Mouse (Mus musculus) midbrain, embryonic 16.5 days (tissue): Measurements from ENCODE around the gene Prrx2. TPM values are rescaled to one million over a fixed set of nuclear protein-coding genes. Genes with fewer than 3 reads are reported as not detected.

ENCODE experiments used
- ATAC-seq: fragments of 200-750 bp; cut with Nextera tagmentation; 2 replicates; pipeline ENCODE4 v1.8.0; 2017; ENCODE audit warnings: moderate TSS enrichment
- H3K27ac ChIP-seq: fragments of 300-500 bp; sonication (generic); 2 replicates; pipeline ENCODE4 v1.5.1; 2014; ENCODE audit warnings: mild to moderate bottlenecking, low read length, mixed read lengths
- H3K27me3 ChIP-seq: fragments of 300-500 bp; sonication (generic); 2 replicates; pipeline ENCODE4 v1.6.1; 2014; ENCODE audit warnings: low read depth, low read length, mixed read lengths; ENCODE audit not compliant: control insufficient read depth, insufficient read depth
- H3K36me3 ChIP-seq: fragments of 300-500 bp; sonication (generic); 2 replicates; pipeline ENCODE4 v1.6.1; 2014; ENCODE audit warnings: mild to moderate bottlenecking, low read length, moderate library complexity, mixed read lengths; ENCODE audit not compliant: control insufficient read depth, insufficient read depth
- H3K4me1 ChIP-seq: fragments of 300-500 bp; sonication (generic); 2 replicates; pipeline ENCODE4 v1.6.1; 2014; ENCODE audit warnings: mild to moderate bottlenecking, low read length, mixed read lengths; ENCODE audit not compliant: control insufficient read depth, insufficient read depth
- H3K4me2 ChIP-seq: fragments of 300-500 bp; sonication (generic); 2 replicates; pipeline ENCODE4 v1.6.1; 2014; ENCODE audit warnings: mild to moderate bottlenecking, low read length, mixed read lengths
- H3K4me3 ChIP-seq: fragments of 300-500 bp; sonication (generic); 2 replicates; pipeline ENCODE4 v1.5.1; 2014; ENCODE audit warnings: low read depth, mild to moderate bottlenecking, low read length, moderate library complexity, mixed read lengths
- H3K9ac ChIP-seq: fragments of 300-500 bp; sonication (generic); 2 replicates; pipeline ENCODE4 v1.6.1; 2014; ENCODE audit warnings: low read depth, low read length, mixed read lengths
- H3K9me3 ChIP-seq: fragments of 300-500 bp; sonication (generic); replicated peaks from 2 replicates; pipeline ENCODE4 v1.6.1; 2014; ENCODE audit warnings: mild to moderate bottlenecking, low read length, mixed read lengths; ENCODE audit not compliant: control insufficient read depth, poor library complexity, severe bottlenecking
- WGBS: fragments of 180-500 bp; shearing (Covaris S2); extraction: QIAGEN DNeasy Blood & Tissue Kit; methylation state at CpG from one replicate; pipeline ENCODE4 v1.1.7; 2014; 5-methylcytosine and 5-hydroxymethylcytosine counted together
- polyA plus RNA-seq: library from polyadenylated mRNA; unstranded; fragments of >200 nt; fragmentation: Nextera tagmentation; extraction: Ambion mirVana; gene quantifications from 2 replicates; pipeline ENCODE4 v1.2.1, GENCODE M21; 2015

Prrx2 gene
- polyA plus RNA-seq, 1 experiment from 2014 or later = 1.8 TPM

DNA sequence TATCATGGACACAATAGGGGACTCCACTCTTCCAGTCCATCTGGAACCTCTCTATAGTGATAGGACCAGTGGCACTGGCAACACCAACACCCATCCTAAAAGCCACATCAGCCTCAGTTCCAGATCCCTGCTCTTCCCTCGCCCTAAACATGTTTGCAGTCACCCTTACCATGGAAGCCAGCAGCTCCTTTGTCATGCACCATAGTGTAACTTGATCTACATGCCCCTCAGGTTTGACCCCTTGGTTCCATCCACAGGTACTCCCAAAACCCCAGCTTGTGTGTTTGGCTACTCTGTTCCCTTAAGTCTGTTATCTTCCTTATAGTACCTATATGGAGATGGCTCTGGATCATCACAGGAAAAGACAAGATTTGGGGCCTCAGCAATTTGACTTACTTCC, 18.4 kb upstream of the Prrx2 start:
- no peak overlapping the region for H3K4me2 ChIP-seq
- H3K9me3 ChIP-seq = no peaks in the 10 kb centered on the region
- no peak for ATAC-seq
- H3K36me3 ChIP-seq = peaks cover 25% of the 10 kb centered on the region
- H3K9ac ChIP-seq = no peak overlapping the region
- no peaks in the 10 kb centered on the region for H3K4me1 ChIP-seq
- H3K27ac ChIP-seq = no peak overlapping the region
- H3K27me3 ChIP-seq = no peaks in the 10 kb centered on the region
- 89% methylated on average over 1 of the region's 1 CpGs for WGBS
- H3K4me3 ChIP-seq = no peak overlapping the region

DNA sequence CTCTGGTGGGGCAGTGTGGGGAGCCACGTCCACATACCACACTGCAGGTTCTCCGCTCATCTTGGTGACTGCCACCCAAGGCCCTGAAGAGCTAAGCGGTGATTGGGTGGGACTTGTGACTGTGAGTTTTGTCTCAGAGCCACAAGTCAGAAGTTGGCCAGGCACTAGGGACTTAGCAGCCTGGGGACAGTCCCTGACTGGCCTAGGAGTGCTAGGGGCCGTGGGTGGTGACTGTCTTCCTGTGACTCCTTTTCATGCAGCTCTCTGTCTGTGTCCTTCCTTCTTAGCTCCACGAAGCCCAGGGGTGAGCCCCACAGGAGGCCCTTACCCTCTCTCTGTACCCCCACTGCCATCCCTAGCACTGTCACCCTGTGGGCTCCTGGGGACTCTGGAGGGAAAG, 14.9 kb upstream of the Prrx2 start:
- Histone ChIP-seq H3K4me1 (no peaks in the 10 kb centered on the region), H3K9me3 (no peaks in the 10 kb centered on the region), H3K4me2 (no peak overlapping the region), H3K36me3 (peaks cover 46% of the 10 kb centered on the region), H3K27me3 (no peaks in the 10 kb centered on the region), H3K27ac (no peak overlapping the region), H3K4me3 (no peak overlapping the region), H3K9ac (no peak overlapping the region)
- no peak for ATAC-seq
- 98% methylated on average over 5 of the region's 5 CpGs for WGBS

DNA sequence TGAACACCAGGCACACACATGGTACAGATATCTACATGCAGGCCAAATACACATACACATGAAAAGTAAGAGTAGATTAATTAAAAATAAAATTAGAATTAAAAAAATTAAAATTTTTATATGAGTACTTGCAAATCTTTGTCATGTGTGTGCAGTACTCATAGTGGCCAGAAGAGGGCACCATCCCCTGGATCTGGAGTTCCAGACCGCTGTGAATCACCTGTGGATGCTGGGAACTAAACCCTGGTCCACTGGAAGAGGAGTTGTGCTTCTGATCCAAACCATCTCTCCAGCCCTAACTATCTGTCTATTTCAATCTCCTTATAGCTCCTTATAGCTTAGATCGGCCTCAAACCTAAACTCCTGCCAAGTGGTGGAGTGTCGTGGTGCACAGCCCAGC, 13.7 kb upstream of the Prrx2 start:
- peaks cover 47% of the 10 kb centered on the region for H3K36me3 ChIP-seq
- no peak for ATAC-seq

DNA sequence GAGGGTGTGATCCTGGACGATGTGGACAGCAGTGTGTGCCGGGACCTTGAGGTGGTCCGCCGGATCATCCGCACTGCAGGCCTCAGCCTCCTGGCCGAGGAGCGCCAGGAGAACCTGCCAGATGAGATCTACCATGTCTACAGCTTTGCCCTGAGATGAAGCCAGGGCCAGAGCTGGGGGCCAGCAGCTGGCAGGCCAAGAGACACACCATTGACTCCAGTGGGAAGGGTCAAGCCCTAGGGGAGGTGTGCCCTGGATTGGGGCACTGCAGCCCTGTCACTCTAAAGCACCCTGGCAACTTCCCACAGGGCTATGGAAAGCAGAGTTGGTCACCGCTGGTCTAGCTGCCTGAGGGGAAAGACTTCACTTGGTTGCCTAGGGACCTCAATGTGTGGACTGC, 12.3 kb upstream of the Prrx2 start:
- H3K9me3 ChIP-seq = no peaks in the 10 kb centered on the region
- no peak overlapping the region for H3K9ac ChIP-seq
- no peak overlapping the region for H3K4me2 ChIP-seq
- no peak for ATAC-seq
- 89% methylated on average over 8 of the region's 8 CpGs for WGBS
- H3K4me1 ChIP-seq = peaks cover 11% of the 10 kb centered on the region
- peaks cover 47% of the 10 kb centered on the region for H3K36me3 ChIP-seq
- no peak overlapping the region for H3K4me3 ChIP-seq
- H3K27me3 ChIP-seq = no peaks in the 10 kb centered on the region
- H3K27ac ChIP-seq = no peak overlapping the region

More for the DNA sequence above, 13.7 kb upstream of the Prrx2 start:
- no peak overlapping the region for H3K9ac ChIP-seq
- H3K4me2 ChIP-seq = no peak overlapping the region
- no peaks in the 10 kb centered on the region for H3K9me3 ChIP-seq
- WGBS = 96% methylated on average over 3 of the region's 3 CpGs
- H3K4me1 ChIP-seq = no peaks in the 10 kb centered on the region
- H3K27me3 ChIP-seq = no peaks in the 10 kb centered on the region
- no peak overlapping the region for H3K4me3 ChIP-seq
- H3K27ac ChIP-seq = no peak overlapping the region

DNA sequence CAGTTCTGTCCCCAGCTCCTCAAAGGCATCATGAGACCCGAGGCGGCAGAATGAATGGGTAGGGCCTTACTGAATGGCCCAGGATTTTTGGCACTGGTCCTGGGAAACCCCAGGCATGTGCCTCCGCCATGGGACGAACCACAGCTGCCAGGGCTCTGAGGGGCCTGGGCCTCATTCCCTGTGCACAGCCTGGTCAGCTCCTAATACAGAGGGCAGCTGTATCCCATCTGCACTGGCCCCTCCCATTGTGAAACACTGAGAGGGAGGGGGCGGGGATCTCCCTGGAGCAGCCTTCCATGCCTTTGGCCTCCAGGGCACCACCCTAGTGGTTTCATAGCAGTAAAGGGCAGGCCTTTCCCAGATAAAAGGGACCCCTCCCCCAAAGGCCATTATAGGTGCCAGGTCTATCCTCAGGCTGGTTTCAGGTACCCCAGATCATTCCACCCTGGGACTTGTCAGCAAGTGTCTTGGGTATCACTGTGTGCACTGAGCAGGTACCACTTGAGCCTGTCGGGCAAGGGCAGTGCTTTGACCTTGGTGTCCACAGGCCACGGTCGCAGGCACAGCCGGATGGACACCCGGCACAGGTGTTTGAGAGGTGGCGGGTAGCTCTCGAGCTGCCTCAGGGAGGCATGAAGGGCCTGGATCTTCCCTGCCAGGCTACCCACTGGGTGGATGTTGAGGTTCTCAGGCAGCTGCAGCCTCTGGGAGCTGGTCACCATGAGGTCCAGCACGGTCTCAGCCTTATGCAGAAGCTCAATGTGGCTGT, 11.2 kb upstream of the Prrx2 start:
- Histone ChIP-seq H3K4me3 (no peak overlapping the region), H3K4me1 (peaks cover 13% of the 10 kb centered on the region), H3K27me3 (no peaks in the 10 kb centered on the region), H3K9me3 (no peaks in the 10 kb centered on the region), H3K4me2 (no peak overlapping the region), H3K9ac (no peak overlapping the region), H3K36me3 (peaks cover 47% of the 10 kb centered on the region), H3K27ac (no peak overlapping the region)
- WGBS = 71% methylated on average over 13 of the region's 13 CpGs
- no peak for ATAC-seq

DNA sequence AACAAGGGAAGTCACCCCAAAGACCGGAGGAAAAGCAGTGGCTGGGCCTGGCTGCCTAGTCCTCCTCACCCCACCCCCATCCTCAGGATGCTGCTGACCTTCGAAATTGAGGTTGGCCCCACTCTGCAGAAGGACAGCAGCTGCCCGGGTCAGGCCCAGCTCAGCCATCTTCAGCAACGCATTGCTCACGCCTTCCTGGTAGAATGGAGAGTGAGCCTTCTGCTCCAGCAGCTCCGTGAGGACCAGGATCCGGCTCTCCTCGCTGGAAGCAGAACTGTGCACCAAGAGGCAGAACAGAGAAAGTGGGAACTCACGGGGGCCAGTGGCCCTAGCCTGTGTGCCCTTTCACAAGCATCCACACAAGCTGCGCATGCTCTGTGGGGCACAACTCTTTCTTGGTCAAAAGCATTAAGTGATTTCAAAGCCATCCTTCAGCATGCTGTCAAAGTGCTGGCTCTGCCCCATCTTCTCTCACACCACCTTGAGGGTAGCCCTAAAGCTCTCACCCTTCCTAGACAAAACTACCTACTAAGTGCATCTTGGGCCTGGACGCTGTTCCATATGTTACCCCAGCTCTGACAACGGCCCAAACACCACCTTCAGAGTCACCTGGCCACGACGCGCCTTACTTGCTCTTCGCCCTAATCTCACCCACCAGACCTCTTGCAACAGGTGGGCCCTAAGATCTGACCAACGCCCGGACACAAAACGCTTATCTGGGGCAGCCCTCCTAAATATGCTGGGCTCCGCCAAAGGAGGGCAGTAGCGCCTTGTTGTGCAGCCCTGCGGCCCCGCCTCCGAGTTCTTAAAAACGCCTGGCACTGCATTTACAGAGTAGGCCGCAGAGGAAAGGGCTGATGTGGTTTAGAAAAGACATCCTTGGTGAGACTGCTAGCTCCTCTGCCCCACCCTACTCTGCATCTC, 7.7 kb upstream of the Prrx2 start:
- H3K4me1 ChIP-seq = peaks cover 13% of the 10 kb centered on the region
- H3K4me3 ChIP-seq = peak overlapping the region; percentile 77
- H3K27ac ChIP-seq = no peak overlapping the region; the same call in 1 of the 2 replicates
- no peaks in the 10 kb centered on the region for H3K9me3 ChIP-seq
- WGBS = 38% methylated on average over 26 of the region's 26 CpGs
- no peak for ATAC-seq
- H3K27me3 ChIP-seq = no peaks in the 10 kb centered on the region
- H3K36me3 ChIP-seq = peaks cover 31% of the 10 kb centered on the region
- peak overlapping the region; percentile 94 for H3K4me2 ChIP-seq
- peak overlapping the region; percentile 78 for H3K9ac ChIP-seq

DNA sequence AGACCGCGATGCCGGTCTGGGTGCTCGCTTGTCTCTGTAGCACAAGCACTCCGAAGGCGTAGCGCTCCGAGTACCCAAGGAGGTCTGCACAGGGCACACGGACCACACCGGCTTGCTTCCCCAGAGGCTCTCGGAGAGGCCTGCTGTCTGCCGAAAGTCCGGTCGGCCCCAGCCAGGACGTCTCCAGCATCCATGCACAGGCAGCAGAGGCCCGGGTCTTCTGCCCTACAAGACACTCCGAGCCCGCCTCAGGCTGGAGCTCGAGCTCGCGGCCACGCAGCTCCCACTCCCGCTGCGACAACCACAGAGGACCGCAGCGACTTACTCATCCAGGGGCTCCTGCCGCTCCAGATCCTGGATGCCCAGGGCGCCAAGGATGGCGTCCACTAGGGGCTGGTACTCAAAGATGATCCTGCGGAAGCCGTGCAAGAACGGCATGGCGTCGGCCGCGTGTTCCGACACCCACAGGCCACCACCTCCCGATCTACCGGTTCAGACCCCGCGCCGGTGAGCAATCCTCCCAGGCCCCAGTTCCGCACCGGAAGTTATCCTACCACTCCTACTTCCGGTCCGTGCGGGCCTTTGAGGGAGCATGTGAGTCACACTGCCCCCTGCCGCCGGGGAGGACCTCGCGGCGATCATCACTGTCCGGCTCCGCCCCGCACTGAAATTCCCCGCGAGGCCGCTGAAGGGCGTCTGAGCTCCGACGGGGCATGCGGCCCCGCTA, 6.9 kb upstream of the Prrx2 start:
- H3K9ac ChIP-seq = peak overlapping the region; percentile 78
- peak overlapping the region; percentile 68 for H3K27ac ChIP-seq
- under 1% methylated on average over 63 of the region's 63 CpGs for WGBS
- peak; percentile 89 for ATAC-seq
- peaks cover 13% of the 10 kb centered on the region for H3K4me1 ChIP-seq
- H3K9me3 ChIP-seq = no peaks in the 10 kb centered on the region
- H3K36me3 ChIP-seq = peaks cover 24% of the 10 kb centered on the region
- peak overlapping the region; percentile 77 for H3K4me3 ChIP-seq
- H3K27me3 ChIP-seq = no peaks in the 10 kb centered on the region
- H3K4me2 ChIP-seq = peak overlapping the region; percentile 94

DNA sequence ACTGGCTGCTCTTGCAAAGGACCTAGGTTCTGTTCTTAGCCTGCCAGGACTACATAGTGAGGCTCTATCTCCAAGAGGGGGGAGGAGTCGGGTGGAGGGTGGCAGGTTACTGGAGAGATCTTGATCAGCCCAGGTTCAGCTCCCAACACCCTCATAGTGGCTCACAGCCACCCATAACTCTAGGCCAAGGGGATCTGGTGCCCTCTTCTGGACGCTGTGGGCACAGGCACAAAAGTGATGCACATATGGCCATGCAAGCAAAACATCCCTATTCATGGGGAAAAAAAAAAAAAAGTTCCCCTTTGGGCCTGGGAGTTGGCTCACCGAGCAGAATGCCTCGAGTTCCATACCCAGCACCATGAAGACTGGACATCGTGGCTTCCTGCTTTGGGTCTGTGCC, 5.5 kb upstream of the Prrx2 start:
- ATAC-seq = no peak
- no peaks in the 10 kb centered on the region for H3K9me3 ChIP-seq
- H3K4me1 ChIP-seq = peaks cover 13% of the 10 kb centered on the region
- H3K27ac ChIP-seq = no peak overlapping the region
- no peak overlapping the region for H3K4me2 ChIP-seq
- no peak overlapping the region for H3K9ac ChIP-seq
- no peak overlapping the region for H3K4me3 ChIP-seq
- H3K27me3 ChIP-seq = no peaks in the 10 kb centered on the region
- peaks cover 10% of the 10 kb centered on the region for H3K36me3 ChIP-seq
- WGBS = 36% methylated on average over 5 of the region's 5 CpGs
